Mouse (Mus musculus): ENCODE data around the gene Cyb5b. TPM values are rescaled to one million over a fixed set of nuclear protein-coding genes. Genes with fewer than 3 reads are reported as not detected.

Gene Cyb5b
- polyA plus RNA-seq, 1 experiment from 2014 or later = 113 TPM

GRCm38 (mm10) chr8:107184996-107185395, 34.6 kb downstream of the Cyb5b start:
- Histone ChIP-seq H3K4me3 (ENCODE audit: low read depth, low read length) (no peak overlapping the region), H3K27ac (ENCODE audit: low read depth, low read length) (no peak overlapping the region), H3K36me3 (ENCODE audit: control insufficient read depth, insufficient read depth, low read length) (peaks cover 37% of the 10 kb centered on the region), H3K27me3 (ENCODE audit: control insufficient read depth, insufficient read depth, low read length) (no peaks in the 10 kb centered on the region), H3K4me2 (ENCODE audit: low read depth, low read length) (no peak overlapping the region), H3K4me1 (ENCODE audit: control insufficient read depth, insufficient read depth, low read length) (no peaks in the 10 kb centered on the region), H3K9ac (replicated peaks; ENCODE audit: low read depth, low read length) (no peak overlapping the region), H3K9me3 (ENCODE audit: control insufficient read depth, low read length) (no peaks in the 10 kb centered on the region)
- 87% methylated on average over 3 of the region's 3 CpGs for WGBS
- ATAC-seq (ENCODE audit: low read depth) = no peak

- WGBS = 73% methylated on average over 15 of the region's 15 CpGs
- H3K36me3 ChIP-seq (ENCODE audit: control insufficient read depth, insufficient read depth, low read length) = peaks cover 30% of the 10 kb centered on the region; the same call in 1 of the 2 replicates
Measured at GRCm38 (mm10) chr8:107186659-107187390, 36.4 kb downstream of the Cyb5b start.

GRCm38 (mm10) chr8:107187631-107188030, 37.2 kb downstream of the Cyb5b start:
- Histone ChIP-seq H3K9me3 (ENCODE audit: control insufficient read depth, low read length) (no peaks in the 10 kb centered on the region), H3K4me3 (ENCODE audit: low read depth, low read length) (no peak overlapping the region), H3K9ac (replicated peaks; ENCODE audit: low read depth, low read length) (no peak overlapping the region), H3K4me2 (ENCODE audit: low read depth, low read length) (no peak overlapping the region), H3K27ac (ENCODE audit: low read depth, low read length) (no peak overlapping the region), H3K4me1 (ENCODE audit: control insufficient read depth, insufficient read depth, low read length) (no peaks in the 10 kb centered on the region), H3K36me3 (ENCODE audit: control insufficient read depth, insufficient read depth, low read length) (peaks cover 25% of the 10 kb centered on the region; the same call in 1 of the 2 replicates), H3K27me3 (ENCODE audit: control insufficient read depth, insufficient read depth, low read length) (no peaks in the 10 kb centered on the region)
- no peak for ATAC-seq (ENCODE audit: low read depth)
- WGBS = 86% methylated on average over 5 of the region's 5 CpGs

More at GRCm38 (mm10) chr8:107186659-107187390, 36.4 kb downstream of the Cyb5b start:
- Histone ChIP-seq H3K9ac (replicated peaks; ENCODE audit: low read depth, low read length) (no peak overlapping the region), H3K27me3 (ENCODE audit: control insufficient read depth, insufficient read depth, low read length) (no peaks in the 10 kb centered on the region), H3K4me1 (ENCODE audit: control insufficient read depth, insufficient read depth, low read length) (no peaks in the 10 kb centered on the region), H3K9me3 (ENCODE audit: control insufficient read depth, low read length) (no peaks in the 10 kb centered on the region), H3K4me2 (ENCODE audit: low read depth, low read length) (no peak overlapping the region), H3K27ac (ENCODE audit: low read depth, low read length) (no peak overlapping the region), H3K4me3 (ENCODE audit: low read depth, low read length) (no peak overlapping the region)
- ATAC-seq (ENCODE audit: low read depth) = no peak

- Histone ChIP-seq H3K4me3 (ENCODE audit: low read depth, low read length) (no peak overlapping the region), H3K9ac (replicated peaks; ENCODE audit: low read depth, low read length) (no peak overlapping the region), H3K27ac (ENCODE audit: low read depth, low read length) (no peak overlapping the region), H3K4me2 (ENCODE audit: low read depth, low read length) (no peak overlapping the region), H3K27me3 (ENCODE audit: control insufficient read depth, insufficient read depth, low read length) (no peaks in the 10 kb centered on the region), H3K4me1 (ENCODE audit: control insufficient read depth, insufficient read depth, low read length) (no peaks in the 10 kb centered on the region), H3K9me3 (ENCODE audit: control insufficient read depth, low read length) (no peaks in the 10 kb centered on the region), H3K36me3 (ENCODE audit: control insufficient read depth, insufficient read depth, low read length) (no peaks in the 10 kb centered on the region)
- 55% methylated on average over 8 of the region's 8 CpGs for WGBS
- ATAC-seq (ENCODE audit: low read depth) = no peak
Measured at GRCm38 (mm10) chr8:107192631-107193030, 42.2 kb downstream of the Cyb5b start.

GRCm38 (mm10) chr8:107193331-107193730, 42.9 kb downstream of the Cyb5b start:
- Histone ChIP-seq H3K4me2 (ENCODE audit: low read depth, low read length) (no peak overlapping the region), H3K9me3 (ENCODE audit: control insufficient read depth, low read length) (no peaks in the 10 kb centered on the region), H3K4me1 (ENCODE audit: control insufficient read depth, insufficient read depth, low read length) (peaks cover 1% of the 10 kb centered on the region; the same call in 1 of the 2 replicates), H3K9ac (replicated peaks; ENCODE audit: low read depth, low read length) (no peak overlapping the region), H3K27me3 (ENCODE audit: control insufficient read depth, insufficient read depth, low read length) (no peaks in the 10 kb centered on the region), H3K36me3 (ENCODE audit: control insufficient read depth, insufficient read depth, low read length) (no peaks in the 10 kb centered on the region), H3K4me3 (ENCODE audit: low read depth, low read length) (no peak overlapping the region), H3K27ac (ENCODE audit: low read depth, low read length) (no peak overlapping the region)
- WGBS = 76% methylated on average over 6 of the region's 6 CpGs
- ATAC-seq (ENCODE audit: low read depth) = no peak

GRCm38 (mm10) chr8:107194786-107195451, 44.5 kb downstream of the Cyb5b start:
- WGBS = 92% methylated on average over 14 of the region's 14 CpGs
- Histone ChIP-seq H3K9ac (replicated peaks; ENCODE audit: low read depth, low read length) (no peak overlapping the region), H3K4me1 (ENCODE audit: control insufficient read depth, insufficient read depth, low read length) (peaks cover 5% of the 10 kb centered on the region; the same call in 1 of the 2 replicates), H3K27ac (ENCODE audit: low read depth, low read length) (no peak overlapping the region), H3K27me3 (ENCODE audit: control insufficient read depth, insufficient read depth, low read length) (no peaks in the 10 kb centered on the region), H3K4me3 (ENCODE audit: low read depth, low read length) (no peak overlapping the region), H3K4me2 (ENCODE audit: low read depth, low read length) (no peak overlapping the region), H3K36me3 (ENCODE audit: control insufficient read depth, insufficient read depth, low read length) (no peaks in the 10 kb centered on the region), H3K9me3 (ENCODE audit: control insufficient read depth, low read length) (no peaks in the 10 kb centered on the region)
- ATAC-seq (ENCODE audit: low read depth) = no peak

- no peak overlapping the region; the same call in 1 of the 2 replicates for H3K9ac ChIP-seq (replicated peaks; ENCODE audit: low read depth, low read length)
- 34% methylated on average over 24 of the region's 24 CpGs for WGBS
- H3K9me3 ChIP-seq (ENCODE audit: control insufficient read depth, low read length) = no peaks in the 10 kb centered on the region
- peak overlapping the region; percentile 4; the same call in 1 of the 2 replicates for H3K4me3 ChIP-seq (ENCODE audit: low read depth, low read length)
- peak overlapping the region; percentile 28; the same call in 1 of the 2 replicates for H3K4me2 ChIP-seq (ENCODE audit: low read depth, low read length)
- no peaks in the 10 kb centered on the region for H3K36me3 ChIP-seq (ENCODE audit: control insufficient read depth, insufficient read depth, low read length)
- H3K4me1 ChIP-seq (ENCODE audit: control insufficient read depth, insufficient read depth, low read length) = peaks cover 5% of the 10 kb centered on the region; the same call in 1 of the 2 replicates
- H3K27ac ChIP-seq (ENCODE audit: low read depth, low read length) = no peak overlapping the region
- no peak for ATAC-seq (ENCODE audit: low read depth)
- no peaks in the 10 kb centered on the region for H3K27me3 ChIP-seq (ENCODE audit: control insufficient read depth, insufficient read depth, low read length)
Measured at GRCm38 (mm10) chr8:107197901-107198826, 47.7 kb downstream of the Cyb5b start.

- Histone ChIP-seq H3K36me3 (ENCODE audit: control insufficient read depth, insufficient read depth, low read length) (no peaks in the 10 kb centered on the region), H3K9ac (replicated peaks; ENCODE audit: low read depth, low read length) (no peak overlapping the region), H3K9me3 (ENCODE audit: control insufficient read depth, low read length) (no peaks in the 10 kb centered on the region), H3K27me3 (ENCODE audit: control insufficient read depth, insufficient read depth, low read length) (no peaks in the 10 kb centered on the region), H3K4me2 (ENCODE audit: low read depth, low read length) (no peak overlapping the region), H3K27ac (ENCODE audit: low read depth, low read length) (no peak overlapping the region), H3K4me1 (ENCODE audit: control insufficient read depth, insufficient read depth, low read length) (no peaks in the 10 kb centered on the region), H3K4me3 (ENCODE audit: low read depth, low read length) (no peak overlapping the region)
- WGBS = 85% methylated on average over 9 of the region's 9 CpGs
- ATAC-seq (ENCODE audit: low read depth) = no peak
Measured at GRCm38 (mm10) chr8:107205164-107205563, 54.7 kb downstream of the Cyb5b start.
